Mouse (Mus musculus): ENCODE data around the gene Gm28230.

Gene Gm28230

GRCm38 (mm10) chr2:74724244-74725015 lies 2.1 kb upstream of the Gm28230 start:
- DNase-seq (ENCODE audit: low spot score) = no peak

GRCm38 (mm10) chr2:74725171-74725570 lies 1.4 kb upstream of the Gm28230 start:
- no peak for DNase-seq (ENCODE audit: low spot score)

GRCm38 (mm10) chr2:74726973-74727639 lies 578 bp downstream of the Gm28230 start:
- no peak for DNase-seq (ENCODE audit: low spot score)

GRCm38 (mm10) chr2:74727640-74728302 lies 1.2 kb downstream of the Gm28230 start:
- no peak for DNase-seq (ENCODE audit: low spot score)

- DNase-seq (ENCODE audit: low spot score) = no peak
Measured at GRCm38 (mm10) chr2:74728303-74728680, 1.8 kb downstream of the Gm28230 start.

GRCm38 (mm10) chr2:74730331-74730730 lies 3.8 kb downstream of the Gm28230 start:
- peak; percentile 74 for DNase-seq (ENCODE audit: low spot score)

GRCm38 (mm10) chr2:74731055-74731454 lies 4.5 kb downstream of the Gm28230 start:
- no peak for DNase-seq (ENCODE audit: low spot score)

- DNase-seq (ENCODE audit: low spot score) = no peak
Measured at GRCm38 (mm10) chr2:74731799-74732512, 5.4 kb downstream of the Gm28230 start.

GRCm38 (mm10) chr2:74732513-74733316 lies 6.2 kb downstream of the Gm28230 start:
- DNase-seq (ENCODE audit: low spot score) = no peak

GRCm38 (mm10) chr2:74733317-74733661 lies 6.8 kb downstream of the Gm28230 start:
- DNase-seq (ENCODE audit: low spot score) = no peak

- DNase-seq (ENCODE audit: low spot score) = no peak
Measured at GRCm38 (mm10) chr2:74733765-74734164, 7.2 kb downstream of the Gm28230 start.

GRCm38 (mm10) chr2:74734451-74734850 lies 7.9 kb downstream of the Gm28230 start:
- peak; percentile 82 for DNase-seq (ENCODE audit: low spot score)

GRCm38 (mm10) chr2:74734996-74735811 lies 8.7 kb downstream of the Gm28230 start:
- DNase-seq (ENCODE audit: low spot score) = peak; percentile 63

- DNase-seq (ENCODE audit: low spot score) = peak; percentile 67
Measured at GRCm38 (mm10) chr2:74735851-74736687, 9.5 kb downstream of the Gm28230 start.

- peak; percentile 61 for DNase-seq (ENCODE audit: low spot score)
Measured at GRCm38 (mm10) chr2:74736688-74737577, 10.4 kb downstream of the Gm28230 start.

- peak; percentile 62 for DNase-seq (ENCODE audit: low spot score)
Measured at GRCm38 (mm10) chr2:74737578-74738070, 11.1 kb downstream of the Gm28230 start.

GRCm38 (mm10) chr2:74738623-74739475 lies 12.3 kb downstream of the Gm28230 start:
- DNase-seq (ENCODE audit: low spot score) = peak; percentile 87

- DNase-seq (ENCODE audit: low spot score) = no peak
Measured at GRCm38 (mm10) chr2:74739476-74739800, 12.9 kb downstream of the Gm28230 start.
